Mouse (Mus musculus): ENCODE measurements around the gene Cmtm5.

Gene Cmtm5

GRCm38 (mm10) chr14:54935904-54936830, at the start of gene Cmtm5:
Gene Cmtm5, plus strand, starts transcription at chr14:54936261.
- ATAC-seq (ENCODE audit: insufficient number of reproducible peaks, low FRiP score, low TSS enrichment): 0 out of 2 replicates have a peak, but pooled peaks have one; percentile 40

DNA sequence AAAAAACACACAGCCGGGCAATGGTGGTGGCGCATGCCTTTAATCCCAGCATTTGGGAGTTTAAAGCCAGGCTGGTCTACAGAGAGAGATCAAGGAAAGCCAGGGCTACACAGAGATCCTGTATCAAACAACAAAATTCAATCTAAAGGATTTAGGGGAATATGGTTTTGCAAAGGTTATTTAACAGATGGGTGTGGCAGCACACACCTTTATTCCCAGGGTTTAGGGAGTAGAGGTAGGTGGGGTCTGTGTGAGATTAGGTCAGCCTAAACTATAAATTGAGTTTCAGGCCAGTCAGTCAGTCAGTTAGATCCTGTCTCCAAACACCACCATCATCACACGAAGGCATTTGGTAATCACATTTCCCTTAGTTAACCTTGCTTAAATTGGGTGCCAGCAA, 43.9 kb upstream of the Cmtm5 start, which contains the start of gene Pabpn1:
Gene Pabpn1, plus strand, starts transcription at position 301 of the 400 bp plus-strand sequence.
- ATAC-seq (ENCODE audit: insufficient number of reproducible peaks, low FRiP score, low TSS enrichment): no peak

- peak; percentile 97 for ATAC-seq (ENCODE audit: insufficient number of reproducible peaks, low FRiP score, low TSS enrichment)
These were observed 42.3 kb upstream of the Cmtm5 start for GRCm38 (mm10) chr14:54893651-54894181.

- peak; percentile 18; the same call in 1 of the 2 replicates for ATAC-seq (ENCODE audit: insufficient number of reproducible peaks, low FRiP score, low TSS enrichment)
These were observed 41.5 kb upstream of the Cmtm5 start for GRCm38 (mm10) chr14:54894296-54895151.

GRCm38 (mm10) chr14:54897445-54897844, 38.6 kb upstream of the Cmtm5 start:
- ATAC-seq (ENCODE audit: insufficient number of reproducible peaks, low FRiP score, low TSS enrichment): no peak

DNA sequence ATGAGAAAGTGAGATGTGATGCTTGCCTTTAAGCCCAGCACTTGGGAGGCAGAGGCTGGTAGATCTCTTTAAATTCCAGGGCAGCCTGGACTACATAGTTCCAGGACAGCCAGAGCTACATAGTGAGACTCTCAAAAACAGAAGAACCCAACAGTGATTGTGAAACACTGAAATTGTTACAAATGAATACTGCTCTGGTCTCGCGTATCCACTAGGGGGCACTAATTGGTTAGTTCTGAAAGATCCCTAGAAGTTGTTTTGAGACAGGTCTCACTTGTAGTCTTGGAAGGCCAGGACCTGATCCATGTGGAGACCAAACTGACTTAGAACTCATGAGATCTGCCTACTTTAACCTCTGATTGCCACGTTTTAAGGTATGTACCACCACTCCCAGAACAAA, 35.7 kb upstream of the Cmtm5 start:
- peak; percentile 78; the same call in 1 of the 2 replicates for ATAC-seq (ENCODE audit: insufficient number of reproducible peaks, low FRiP score, low TSS enrichment)

- no peak for ATAC-seq (ENCODE audit: insufficient number of reproducible peaks, low FRiP score, low TSS enrichment)
These were observed 32.4 kb upstream of the Cmtm5 start for GRCm38 (mm10) chr14:54903641-54904040.

- ATAC-seq (ENCODE audit: insufficient number of reproducible peaks, low FRiP score, low TSS enrichment): no peak
These were observed 27.4 kb upstream of the Cmtm5 start for GRCm38 (mm10) chr14:54908682-54909081.

- ATAC-seq (ENCODE audit: insufficient number of reproducible peaks, low FRiP score, low TSS enrichment): no peak; the same call in 1 of the 2 replicates
These were observed 23.8 kb upstream of the Cmtm5 start for GRCm38 (mm10) chr14:54912109-54912850.

- ATAC-seq (ENCODE audit: insufficient number of reproducible peaks, low FRiP score, low TSS enrichment): peak; percentile 78
These were observed 23.2 kb upstream of the Cmtm5 start, which contains the start of gene Slc22a17 for GRCm38 (mm10) chr14:54912886-54913285. Gene Slc22a17, minus strand, starts transcription at chr14:54913132.

DNA sequence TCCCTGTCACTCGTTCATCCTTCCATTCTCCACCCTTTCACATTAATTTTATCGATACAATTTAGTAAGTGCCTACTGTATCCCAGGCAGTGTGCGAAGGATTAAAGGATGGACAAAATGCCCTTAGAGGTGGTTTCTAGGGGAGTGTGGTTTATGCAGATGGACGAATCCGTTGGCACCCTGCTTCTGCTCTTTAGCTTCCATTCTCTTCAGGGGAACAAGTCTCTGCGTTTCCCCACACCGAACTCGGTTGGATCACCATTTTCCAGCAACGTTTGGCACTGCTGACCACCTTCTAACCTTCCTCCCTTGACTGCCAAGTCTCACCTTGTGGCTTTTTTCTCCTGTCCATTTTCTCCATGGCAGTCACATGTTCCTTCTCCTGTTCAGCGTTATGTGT, 22.7 kb upstream of the Cmtm5 start:
- ATAC-seq (ENCODE audit: insufficient number of reproducible peaks, low FRiP score, low TSS enrichment): no peak

- ATAC-seq (ENCODE audit: insufficient number of reproducible peaks, low FRiP score, low TSS enrichment): no peak
These were observed 15.9 kb upstream of the Cmtm5 start for GRCm38 (mm10) chr14:54920076-54920685.

DNA sequence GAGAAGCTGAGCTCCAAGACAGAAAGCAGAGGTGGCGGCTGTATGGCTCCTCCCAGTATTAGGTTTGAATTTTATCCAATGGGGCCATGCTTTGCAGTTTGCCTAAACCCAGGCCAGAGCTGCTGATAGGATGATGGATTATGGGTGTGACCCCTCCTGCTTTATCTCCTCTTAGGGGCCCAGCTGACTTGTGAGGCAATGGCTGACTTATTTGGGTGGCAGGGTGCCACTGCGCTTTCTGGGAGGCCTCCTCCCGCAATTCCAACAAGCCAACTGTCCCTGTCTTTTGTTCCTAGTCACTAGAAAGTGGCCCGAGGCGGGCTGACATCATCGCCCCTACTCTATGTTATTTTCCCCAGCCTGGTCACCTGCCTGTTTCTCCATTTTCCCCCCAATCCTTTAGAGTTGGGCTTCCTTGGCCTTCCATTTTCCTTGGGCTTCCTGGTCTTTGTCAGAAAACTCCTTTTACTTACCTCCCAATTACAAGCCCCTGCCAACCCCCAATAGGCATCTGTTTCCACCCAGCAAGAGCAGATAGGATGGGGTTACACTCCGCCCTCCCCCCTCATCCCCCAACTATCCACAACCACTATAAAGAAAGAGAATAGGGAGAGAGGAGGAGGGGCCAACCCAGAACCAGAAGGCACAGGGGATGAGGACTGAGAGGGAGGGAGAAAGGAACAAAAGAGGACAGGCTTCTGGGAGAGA, 11.3 kb upstream of the Cmtm5 start:
- no peak for ATAC-seq (ENCODE audit: insufficient number of reproducible peaks, low FRiP score, low TSS enrichment)

DNA sequence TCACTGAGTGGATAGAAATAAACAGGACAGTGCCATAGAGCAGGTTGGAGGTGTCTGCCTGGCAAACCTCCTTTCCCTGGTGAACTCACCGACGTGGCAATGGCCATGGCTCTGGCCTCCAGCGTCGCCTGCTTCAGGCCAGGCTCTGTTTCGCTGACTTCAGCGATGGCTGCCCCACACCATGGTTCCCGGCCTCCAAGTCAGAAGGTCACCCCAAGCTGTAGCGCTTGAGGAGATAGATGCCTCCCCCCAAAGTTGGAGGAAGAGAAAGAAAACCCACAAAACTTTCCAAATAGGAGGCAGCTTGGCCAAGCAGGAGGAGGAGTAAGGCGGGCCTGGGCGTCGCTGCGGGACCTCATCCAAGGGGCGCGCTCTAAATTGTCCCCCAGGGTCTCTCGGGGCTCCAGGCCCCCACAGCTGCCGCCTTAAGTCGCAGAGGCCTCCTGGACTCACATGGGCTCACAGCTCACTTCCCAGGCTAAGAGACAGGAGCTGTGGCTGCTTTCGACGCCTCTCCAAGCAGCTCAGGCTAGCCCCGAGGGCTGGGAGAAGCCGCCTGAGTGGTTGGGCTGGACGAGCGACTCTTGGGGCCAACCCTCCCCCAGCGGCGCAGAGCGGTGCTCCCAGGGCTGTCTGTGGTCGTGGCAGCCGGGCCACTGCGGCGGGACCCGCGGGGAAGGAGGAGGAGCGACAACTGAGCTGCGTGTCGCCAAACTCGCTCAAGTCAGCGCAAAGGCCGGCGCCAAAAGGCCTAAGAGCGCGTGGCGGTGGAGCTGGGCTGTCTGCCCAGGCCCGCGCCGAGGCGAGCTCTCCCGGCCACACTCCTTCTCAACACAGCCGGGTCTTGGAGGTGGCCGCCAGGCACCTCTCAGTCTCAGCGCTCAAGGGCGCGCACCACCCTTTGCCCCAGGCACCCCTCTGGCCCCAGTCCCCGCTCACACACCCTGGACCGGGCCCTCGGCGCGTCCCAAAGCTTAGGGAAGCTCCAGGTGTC, 10.4 kb upstream of the Cmtm5 start, which contains the start of gene Efs:
Gene Efs, minus strand, starts transcription at position 778 of the 994 bp plus-strand sequence.
- ATAC-seq (ENCODE audit: insufficient number of reproducible peaks, low FRiP score, low TSS enrichment): peak; percentile 54; the same call in 1 of the 2 replicates

DNA sequence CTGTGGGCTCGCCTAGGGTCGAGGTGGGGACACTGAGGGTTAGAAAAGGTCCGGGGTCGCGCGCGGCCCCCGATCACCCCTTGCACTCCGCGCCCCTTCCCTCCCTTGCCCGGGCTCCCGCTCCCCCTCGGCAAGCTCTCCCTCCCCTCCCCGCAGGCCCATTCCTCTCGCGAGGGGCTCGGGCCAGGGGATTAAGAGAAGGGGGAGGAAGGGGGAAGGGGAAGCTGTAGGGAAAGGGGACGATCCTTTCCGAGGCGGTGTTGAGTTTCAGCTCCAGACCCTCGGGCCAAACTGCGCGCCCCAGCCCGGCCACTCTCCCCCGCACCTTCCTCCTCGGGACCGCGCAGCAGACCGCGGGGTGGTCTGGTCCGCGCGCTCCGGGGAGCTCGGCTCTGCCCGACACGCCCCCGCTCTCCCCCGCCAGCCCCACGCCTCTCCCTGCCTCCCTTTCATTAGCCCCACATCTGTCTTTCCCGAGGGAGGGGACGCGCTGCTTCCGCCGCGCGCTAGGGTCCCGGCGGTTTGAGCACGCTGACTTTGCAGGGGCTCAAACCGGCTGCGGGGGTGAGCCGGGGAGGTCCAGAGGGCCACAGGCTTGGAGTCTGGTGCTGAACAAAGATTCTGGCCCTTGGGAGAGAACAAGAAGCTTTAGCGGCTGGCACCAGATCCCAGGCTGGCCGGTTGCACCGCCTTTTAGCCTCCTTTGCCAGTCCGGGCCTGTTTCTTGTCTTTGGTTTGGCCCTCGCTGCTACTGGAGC, 9.5 kb upstream of the Cmtm5 start:
- ATAC-seq (ENCODE audit: insufficient number of reproducible peaks, low FRiP score, low TSS enrichment): no peak

GRCm38 (mm10) chr14:54927296-54927695, 8.8 kb upstream of the Cmtm5 start:
- ATAC-seq (ENCODE audit: insufficient number of reproducible peaks, low FRiP score, low TSS enrichment): no peak

DNA sequence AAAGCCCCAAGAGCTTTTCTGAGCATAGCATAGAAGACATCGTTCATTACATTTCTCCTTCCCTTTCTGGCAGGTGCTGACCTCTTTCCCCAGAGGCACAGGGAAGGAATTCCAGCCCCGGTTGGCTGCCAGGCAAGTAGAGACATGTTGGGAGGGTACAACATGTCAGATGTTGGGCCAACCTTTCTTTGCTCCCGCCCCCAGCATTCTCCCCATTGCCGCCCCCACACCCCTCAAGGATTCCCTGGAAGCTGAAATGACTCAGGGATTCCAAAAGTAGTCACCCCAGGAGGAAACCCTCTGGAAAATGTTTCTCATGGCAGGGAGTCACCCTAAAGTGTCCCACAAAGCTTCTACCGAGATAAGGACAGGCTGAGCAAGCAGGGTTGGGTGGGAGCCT, 6.3 kb upstream of the Cmtm5 start:
- ATAC-seq (ENCODE audit: insufficient number of reproducible peaks, low FRiP score, low TSS enrichment): no peak
